Mouse (Mus musculus) cortical plate, adult 2 months (tissue): Measurements from ENCODE around the gene Rabac1. TPM values are rescaled to one million over a fixed set of nuclear protein-coding genes. Genes with fewer than 3 reads are reported as not detected.

ENCODE experiments used
- H3K27ac ChIP-seq: fragments of 200-500 bp; 2 replicates; pipeline ENCODE4 v1.5.1; 2012; ENCODE audit warnings: low read length, control low read depth, inconsistent platforms; ENCODE audit not compliant: insufficient read depth
- H3K4me1 ChIP-seq: fragments of 200-500 bp; 2 replicates; pipeline ENCODE4 v1.6.1; 2011; ENCODE audit warnings: low read length; ENCODE audit not compliant: control insufficient read depth, insufficient read depth
- H3K4me3 ChIP-seq: fragments of 200-500 bp; 2 replicates; pipeline ENCODE4 v1.5.1; 2011; ENCODE audit warnings: mild to moderate bottlenecking, low read length, control low read depth; ENCODE audit not compliant: insufficient read depth
- CTCF ChIP-seq: fragments of 200-500 bp; IDR thresholded peaks from 2 replicates; pipeline ENCODE4 v1.5.1; 2011; ENCODE audit warnings: mild to moderate bottlenecking, control low read depth, low read length; ENCODE audit not compliant: insufficient read depth; ENCODE audit errors: extremely low read depth
- POLR2A ChIP-seq: fragments of 200-500 bp; IDR thresholded peaks from 2 replicates; pipeline ENCODE4 v1.6.1; 2011; ENCODE audit warnings: mild to moderate bottlenecking, low read length, control low read depth; ENCODE audit not compliant: insufficient read depth; ENCODE audit errors: extremely low read depth
- polyA plus RNA-seq: library from polyadenylated mRNA; depleted of rRNA; stranded (reverse); fragments of >200 nt; gene quantifications from 2 replicates; pipeline ENCODE4 v1.2.3, GENCODE M21; 2012; rRNA removed

Rabac1 gene
- polyA plus RNA-seq, 1 experiment = 421 TPM

GRCm38 (mm10) chr7:24944257-24944950 is 28.1 kb downstream of the Rabac1 start, which contains the start of gene Gm4881:
Gene Gm4881 (minus strand): TSS chr7:24944494.
- TF ChIP-seq CTCF (no peak), POLR2A (no peak)
- Histone ChIP-seq H3K4me3 (no peak within 1 kb of the TSS), H3K27ac (no peak within 1 kb of the TSS), H3K4me1 (no peaks in the 10 kb centered on the region)

- Histone ChIP-seq H3K4me1 (no peaks in the 10 kb centered on the region), H3K27ac (no peak overlapping the region), H3K4me3 (no peak overlapping the region)
- TF ChIP-seq CTCF = no peak
- TF ChIP-seq POLR2A = no peak
Observed at GRCm38 (mm10) chr7:24943641-24944040, 28.9 kb downstream of the Rabac1 start.

GRCm38 (mm10) chr7:24931651-24932050 is 40.9 kb downstream of the Rabac1 start:
- Histone ChIP-seq H3K27ac (no peak overlapping the region), H3K4me1 (no peaks in the 10 kb centered on the region), H3K4me3 (no peak overlapping the region)
- no peak for TF ChIP-seq CTCF
- TF ChIP-seq POLR2A = no peak

GRCm38 (mm10) chr7:24930475-24930874 is 42.1 kb downstream of the Rabac1 start:
- Histone ChIP-seq H3K4me1 (no peaks in the 10 kb centered on the region), H3K27ac (no peak overlapping the region), H3K4me3 (no peak overlapping the region)
- no peak for TF ChIP-seq POLR2A
- TF ChIP-seq CTCF = no peak

Other genes starting within 250 kb of the Rabac1 start
- not detected in 2 replicates for gene Gm4763, start 245.8 kb downstream of the Rabac1 start, polyA plus RNA-seq
- not detected in 2 replicates for gene Cd177, start 212.4 kb downstream of the Rabac1 start, polyA plus RNA-seq
- gene Ceacam10, start 195.5 kb downstream of the Rabac1 start, polyA plus RNA-seq = 0.19 TPM in 1 of 2 replicates, not detected in the other
- 10.5 and 13.5 TPM in 2 replicates for gene Gm9844, start 110.5 kb downstream of the Rabac1 start, polyA plus RNA-seq
- not detected in 2 replicates for gene Lypd4, start 102.8 kb downstream of the Rabac1 start, polyA plus RNA-seq
- gene Dmrtc2, start 102.7 kb downstream of the Rabac1 start, polyA plus RNA-seq = not detected in 2 replicates
- 393 and 394 TPM in 2 replicates for gene Rps19, start 88.4 kb downstream of the Rabac1 start, polyA plus RNA-seq
- gene Cd79a, start 75.4 kb downstream of the Rabac1 start, polyA plus RNA-seq = 1.2 and 1.4 TPM in 2 replicates
- 133 and 163 TPM in 2 replicates for gene Arhgef1, start 69.8 kb downstream of the Rabac1 start, polyA plus RNA-seq
- 0.15 TPM in 1 of 2 replicates, not detected in the other for gene Gm4881, start 28.3 kb downstream of the Rabac1 start, polyA plus RNA-seq
- 899 and 943 TPM in 2 replicates for gene Atp1a3, start 33.2 kb upstream of the Rabac1 start, polyA plus RNA-seq
- 191 and 201 TPM in 2 replicates for gene Grik5, start 99.6 kb upstream of the Rabac1 start, polyA plus RNA-seq
- 36.6 and 39.2 TPM in 2 replicates for gene Zfp574, start 99.8 kb upstream of the Rabac1 start, polyA plus RNA-seq
- 10.5 and 10.7 TPM in 2 replicates for gene Pou2f2, start 207.0 kb upstream of the Rabac1 start, polyA plus RNA-seq
- gene Dedd2, start 247.9 kb upstream of the Rabac1 start, polyA plus RNA-seq = 22.7 and 25.7 TPM in 2 replicates
- gene Zfp526, start 248.7 kb upstream of the Rabac1 start, polyA plus RNA-seq = 7.4 and 8.0 TPM in 2 replicates